Mouse (Mus musculus) 3134 (cell line): ENCODE results near the gene C2.
A peak's percentile ranks its signal among the peaks of the same experiment; 100 is the strongest.

Source experiments
- DNase-seq: peaks from one replicate; pipeline ENCODE4 v3.0.0-alpha.2; 2011; ENCODE audit warnings: low spot score; ENCODE audit not compliant: insufficient read length; ENCODE audit errors: extremely low read depth

The C2 gene

GRCm38 (mm10) chr17:34898160-34898586, at the start of gene C2, which contains the start of gene Ehmt2:
C2 (minus strand) TSS chr17:34898265.
Ehmt2 (plus strand) TSS chr17:34898469.
- peak; percentile 87 for DNase-seq

- DNase-seq, result no peak
These were observed 49.5 kb upstream of the C2 start for GRCm38 (mm10) chr17:34947606-34948005.

GRCm38 (mm10) chr17:34946486-34947140, 48.5 kb upstream of the C2 start:
- no peak for DNase-seq

GRCm38 (mm10) chr17:34944362-34944761, 46.3 kb upstream of the C2 start:
- no peak for DNase-seq

- DNase-seq, result no peak
These were observed 45.2 kb upstream of the C2 start for GRCm38 (mm10) chr17:34943128-34943815.

- DNase-seq, result no peak
These were observed 43.4 kb upstream of the C2 start for GRCm38 (mm10) chr17:34941344-34942041.

GRCm38 (mm10) chr17:34937960-34938505, 40.0 kb upstream of the C2 start:
- no peak for DNase-seq

GRCm38 (mm10) chr17:34934830-34935229, 36.8 kb upstream of the C2 start:
- DNase-seq, result no peak

GRCm38 (mm10) chr17:34934031-34934430, 36.0 kb upstream of the C2 start:
- no peak for DNase-seq

- DNase-seq, result no peak
These were observed 34.2 kb upstream of the C2 start for GRCm38 (mm10) chr17:34932287-34932686.

- no peak for DNase-seq
These were observed 33.7 kb upstream of the C2 start for GRCm38 (mm10) chr17:34931735-34932098.

- peak; percentile 96 for DNase-seq
These were observed 33.1 kb upstream of the C2 start, which contains the start of gene Neu1 for GRCm38 (mm10) chr17:34931061-34931734. Neu1 (plus strand) TSS chr17:34931253.

- no peak for DNase-seq
These were observed 30.8 kb upstream of the C2 start for GRCm38 (mm10) chr17:34928841-34929240.

- DNase-seq, result no peak
These were observed 29.4 kb upstream of the C2 start for GRCm38 (mm10) chr17:34927306-34928019.

GRCm38 (mm10) chr17:34924258-34924657, 26.2 kb upstream of the C2 start:
- no peak for DNase-seq

- DNase-seq, result no peak
These were observed 24.9 kb upstream of the C2 start for GRCm38 (mm10) chr17:34922939-34923338.

- DNase-seq, result no peak
These were observed 19.1 kb upstream of the C2 start for GRCm38 (mm10) chr17:34917188-34917587.

- DNase-seq, result no peak
These were observed 18.3 kb upstream of the C2 start for GRCm38 (mm10) chr17:34916316-34916715.

- DNase-seq, result peak; percentile 82
These were observed 17.4 kb upstream of the C2 start for GRCm38 (mm10) chr17:34915410-34915831.
